Mouse (Mus musculus) cortical plate, adult 2 months (tissue): ENCODE data around the gene Vmn1r86. TPM values are rescaled to one million over a fixed set of nuclear protein-coding genes. Genes with fewer than 3 reads are reported as not detected.
"Not testable (repeated sequence)": the region's sequence is repeated elsewhere in the genome, so short reads cannot be mapped to it uniquely, and the experiment has no call there.

Experiments used
- H3K27ac ChIP-seq: fragments of 200-500 bp; 2 replicates; pipeline ENCODE4 v1.5.1; 2012; ENCODE audit warnings: low read length, control low read depth, inconsistent platforms; ENCODE audit not compliant: insufficient read depth
- H3K4me1 ChIP-seq: fragments of 200-500 bp; 2 replicates; pipeline ENCODE4 v1.6.1; 2011; ENCODE audit warnings: low read length; ENCODE audit not compliant: control insufficient read depth, insufficient read depth
- H3K4me3 ChIP-seq: fragments of 200-500 bp; 2 replicates; pipeline ENCODE4 v1.5.1; 2011; ENCODE audit warnings: mild to moderate bottlenecking, low read length, control low read depth; ENCODE audit not compliant: insufficient read depth
- CTCF ChIP-seq: fragments of 200-500 bp; IDR thresholded peaks from 2 replicates; pipeline ENCODE4 v1.5.1; 2011; ENCODE audit warnings: mild to moderate bottlenecking, control low read depth, low read length; ENCODE audit not compliant: insufficient read depth; ENCODE audit errors: extremely low read depth
- POLR2A ChIP-seq: fragments of 200-500 bp; IDR thresholded peaks from 2 replicates; pipeline ENCODE4 v1.6.1; 2011; ENCODE audit warnings: mild to moderate bottlenecking, low read length, control low read depth; ENCODE audit not compliant: insufficient read depth; ENCODE audit errors: extremely low read depth
- polyA plus RNA-seq: library from polyadenylated mRNA; depleted of rRNA; stranded (reverse); fragments of >200 nt; gene quantifications from 2 replicates; pipeline ENCODE4 v1.2.3, GENCODE M21; 2012; rRNA removed

Gene Vmn1r86
- polyA plus RNA-seq = not detected in 2 replicates

DNA sequence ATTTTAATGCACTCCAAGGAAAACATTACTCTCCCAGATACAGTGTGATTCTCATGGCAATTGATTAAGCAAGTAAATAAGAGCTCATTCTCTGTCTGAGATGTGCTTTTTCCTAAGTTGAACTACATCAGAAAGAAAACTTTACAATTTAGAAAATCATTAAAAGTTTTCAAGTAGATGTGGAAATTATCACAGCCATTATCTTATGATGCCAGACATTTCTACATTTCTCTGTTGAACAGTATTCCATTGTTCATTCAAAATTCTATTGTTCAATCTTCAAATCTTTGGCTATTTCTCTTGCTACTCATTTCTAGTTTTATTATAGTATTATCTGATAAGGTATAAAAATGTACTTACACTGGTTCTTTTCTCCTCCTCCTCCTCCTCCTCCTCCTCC is at the start of gene Vmn1r86:
Gene Vmn1r86, minus strand, starts transcription at position 101 of the 400 bp plus-strand sequence.
- TF ChIP-seq POLR2A = no peak
- TF ChIP-seq CTCF = no peak
- Histone ChIP-seq H3K27ac (no peak within 1 kb of the TSS), H3K4me1 (no peaks in the 10 kb centered on the region), H3K4me3 (no peak within 1 kb of the TSS)

DNA sequence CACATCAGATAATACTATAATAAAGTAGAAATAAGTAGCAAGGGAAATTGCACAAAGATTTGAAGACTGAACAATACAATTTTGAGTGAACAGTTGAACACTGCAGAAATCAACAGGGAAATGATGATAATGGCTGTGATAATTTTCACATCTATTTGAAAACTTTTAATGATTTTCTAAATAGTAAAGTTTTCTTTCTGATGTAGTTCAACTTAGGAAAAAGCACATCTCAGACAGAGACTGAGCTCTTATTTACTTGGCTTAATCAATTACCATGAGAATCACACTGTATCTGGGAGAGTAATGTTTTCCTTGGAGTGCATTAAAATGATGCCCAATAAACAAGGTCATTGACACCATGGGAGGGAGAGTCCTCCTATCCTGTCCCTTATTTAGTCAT is 39.6 kb upstream of the Vmn1r86 start, which contains the start of gene Vmn1r88:
Gene Vmn1r88, plus strand, starts transcription at position 301 of the 400 bp plus-strand sequence.
- Histone ChIP-seq H3K4me3 (no peak within 1 kb of the TSS), H3K4me1 (no peaks in the 10 kb centered on the region), H3K27ac (no peak within 1 kb of the TSS)
- no peak for TF ChIP-seq POLR2A

DNA sequence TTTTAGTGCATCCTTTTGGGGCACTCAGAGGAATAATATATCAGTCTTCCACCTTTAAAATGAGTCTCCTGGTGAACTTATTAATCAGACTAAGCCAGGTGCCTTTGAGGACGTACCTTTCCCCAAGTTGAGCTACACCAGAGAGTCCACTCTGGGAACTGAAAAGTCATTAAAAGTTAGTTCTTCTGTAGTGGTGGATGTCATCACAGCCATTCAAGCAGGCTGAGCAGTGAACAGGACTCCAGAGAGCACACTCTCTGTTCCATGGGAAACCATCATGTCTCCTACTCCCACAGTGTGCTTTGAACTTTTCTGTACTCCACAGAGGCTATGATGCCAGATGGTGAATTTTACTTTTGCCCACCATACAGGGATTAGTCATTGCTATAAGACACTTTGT is 20.3 kb upstream of the Vmn1r86 start, which contains the start of gene Vmn1r87:
Gene Vmn1r87, minus strand, starts transcription at position 101 of the 400 bp plus-strand sequence.
- no peak within 1 kb of the TSS for H3K4me3 ChIP-seq
- no peak for TF ChIP-seq CTCF
- TF ChIP-seq POLR2A = no peak
- no peaks in the 10 kb centered on the region for H3K4me1 ChIP-seq
- H3K27ac ChIP-seq = no peak within 1 kb of the TSS

DNA sequence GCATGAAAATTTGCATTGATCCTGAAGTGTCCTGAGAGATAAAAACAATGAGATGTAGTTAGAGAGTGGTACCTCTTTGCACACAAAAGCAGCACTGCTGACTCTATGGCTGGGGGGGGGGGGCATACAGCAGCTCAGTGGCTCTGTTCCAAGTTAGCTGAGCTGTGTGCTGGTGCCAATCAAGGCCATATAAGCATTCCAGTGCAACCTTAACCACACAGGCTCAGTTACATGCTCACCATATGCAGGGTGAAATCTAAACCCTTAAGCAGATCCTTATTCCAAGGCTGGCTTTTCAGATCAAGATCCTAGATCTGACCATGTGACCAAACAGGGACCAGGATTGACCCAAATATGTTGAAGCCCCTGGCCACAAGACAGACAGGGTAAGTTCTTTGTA is 17.6 kb upstream of the Vmn1r86 start:
- no peaks in the 10 kb centered on the region for H3K4me1 ChIP-seq
- H3K4me3 ChIP-seq = no peak overlapping the region
- H3K27ac ChIP-seq = no peak overlapping the region
- TF ChIP-seq CTCF (no peak), POLR2A (no peak)

DNA sequence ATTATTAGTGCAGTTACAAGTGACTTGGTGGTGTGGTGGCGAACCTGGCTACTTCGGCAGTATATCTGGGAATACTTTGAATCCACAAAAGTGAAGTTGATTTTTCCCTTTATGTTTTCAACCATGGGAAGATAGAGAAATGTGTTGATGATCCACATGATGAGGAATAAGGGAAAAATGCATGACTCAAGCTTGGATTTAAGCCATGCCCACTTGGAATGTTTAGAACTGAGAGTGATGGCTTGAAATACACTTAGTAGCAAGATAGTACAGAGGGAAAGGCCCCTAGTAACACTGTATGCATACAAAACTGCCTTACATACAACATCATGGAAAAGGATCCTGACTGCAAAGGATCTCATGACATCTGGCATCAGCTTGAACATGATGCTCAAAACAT is 12.1 kb upstream of the Vmn1r86 start:
- Histone ChIP-seq H3K4me1 (no peaks in the 10 kb centered on the region), H3K4me3 (no peak overlapping the region), H3K27ac (no peak overlapping the region)
- TF ChIP-seq POLR2A (no peak), CTCF (no peak)

DNA sequence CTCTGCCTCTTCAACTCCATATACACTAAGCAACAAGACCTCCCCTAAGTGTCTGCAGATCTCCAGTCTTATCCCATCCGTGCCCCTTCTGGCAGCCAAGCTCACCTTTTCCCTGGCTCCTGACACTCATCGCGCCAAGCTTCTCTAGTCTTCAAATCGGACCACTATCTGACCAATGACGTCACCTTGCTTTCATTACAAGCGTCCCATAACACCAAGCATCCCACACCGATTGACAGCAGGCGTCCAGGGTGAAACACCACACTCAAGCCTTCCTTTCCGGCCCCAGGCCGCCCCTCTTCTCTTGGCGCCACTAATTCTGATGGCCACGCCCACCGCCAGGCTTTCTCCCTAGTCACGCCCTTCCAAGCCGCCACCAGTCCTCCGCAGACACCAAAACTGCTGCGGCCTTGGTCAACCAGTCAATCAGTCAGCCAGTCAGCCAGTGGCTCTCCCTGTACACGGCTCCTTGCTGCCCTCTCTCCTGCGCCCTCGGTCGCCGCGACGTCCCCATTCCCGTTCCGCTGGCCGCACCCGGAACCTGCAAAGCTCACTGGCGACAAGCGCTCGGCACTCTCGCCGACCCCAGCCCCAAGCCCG is 3.9 kb upstream of the Vmn1r86 start:
- H3K4me3 ChIP-seq, H3K4me1 ChIP-seq, H3K27ac ChIP-seq: not testable (repeated sequence)

DNA sequence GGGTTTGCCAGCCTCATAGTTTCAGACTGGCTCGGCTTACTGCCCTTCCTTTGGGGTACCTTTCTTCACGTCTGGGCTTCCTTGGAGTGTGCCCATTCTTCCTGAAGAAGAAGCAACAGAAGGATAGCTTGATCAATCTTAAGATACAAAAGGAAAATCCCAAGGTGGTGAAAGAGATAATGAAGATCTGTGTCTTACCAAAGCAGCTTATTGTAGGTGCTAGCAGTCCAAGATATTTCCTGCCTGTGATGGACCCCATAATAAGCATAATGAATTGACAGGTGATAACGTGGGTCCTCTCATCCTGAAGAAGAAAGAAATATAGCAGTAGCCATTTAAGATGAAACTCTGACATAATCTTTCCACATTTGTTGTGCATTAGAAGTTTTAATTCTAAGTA is 24.6 kb downstream of the Vmn1r86 start, which contains the start of gene Vmn1r85:
Gene Vmn1r85, minus strand, starts transcription at position 101 of the 400 bp plus-strand sequence.
- Histone ChIP-seq H3K4me1 (no peaks in the 10 kb centered on the region), H3K27ac (no peak within 1 kb of the TSS), H3K4me3 (no peak within 1 kb of the TSS)
- TF ChIP-seq CTCF (no peak), POLR2A (no peak)

DNA sequence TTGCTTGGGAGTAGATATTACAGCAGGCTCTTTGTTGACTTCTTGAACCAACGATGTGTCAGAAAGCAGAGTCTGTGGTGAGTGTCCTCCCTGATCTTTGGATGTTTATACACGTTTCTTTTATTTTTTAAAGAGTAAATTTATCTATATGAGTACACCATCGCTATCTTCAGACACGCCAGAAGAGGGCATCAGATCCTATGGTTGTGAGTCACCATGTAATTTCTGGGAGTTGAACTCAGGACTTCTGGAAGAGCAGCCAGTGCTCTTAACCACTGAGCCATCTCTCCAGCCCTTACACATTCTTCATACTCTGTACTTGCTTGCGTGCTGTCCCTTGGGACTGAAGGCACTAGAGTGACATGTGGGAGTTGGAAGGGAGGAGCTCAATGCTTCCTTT is 47.4 kb downstream of the Vmn1r86 start:
- no peaks in the 10 kb centered on the region for H3K4me1 ChIP-seq
- TF ChIP-seq CTCF (no peak), POLR2A (no peak)
- H3K27ac ChIP-seq = no peak overlapping the region
- no peak overlapping the region for H3K4me3 ChIP-seq

DNA sequence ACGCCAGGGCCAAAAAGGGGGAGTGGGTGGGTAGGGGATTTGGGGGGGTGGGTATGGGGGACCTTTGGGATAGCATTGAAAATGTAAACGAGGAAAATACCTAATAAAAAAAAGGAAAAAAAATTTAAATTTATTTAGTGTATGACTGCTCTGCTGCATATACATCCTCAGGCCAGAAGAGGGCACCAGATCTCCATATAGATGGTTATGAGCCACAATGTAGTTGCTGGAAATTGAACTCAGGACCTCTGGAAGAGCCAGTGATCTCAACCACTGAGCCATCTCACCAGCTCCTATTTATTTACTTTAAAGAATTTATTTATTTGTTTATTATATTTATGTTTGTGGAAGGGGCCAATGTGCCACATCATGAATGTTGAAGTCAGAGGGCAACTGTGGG is 56.3 kb downstream of the Vmn1r86 start:
- H3K4me1 ChIP-seq, H3K4me3 ChIP-seq, H3K27ac ChIP-seq: not testable (repeated sequence)

DNA sequence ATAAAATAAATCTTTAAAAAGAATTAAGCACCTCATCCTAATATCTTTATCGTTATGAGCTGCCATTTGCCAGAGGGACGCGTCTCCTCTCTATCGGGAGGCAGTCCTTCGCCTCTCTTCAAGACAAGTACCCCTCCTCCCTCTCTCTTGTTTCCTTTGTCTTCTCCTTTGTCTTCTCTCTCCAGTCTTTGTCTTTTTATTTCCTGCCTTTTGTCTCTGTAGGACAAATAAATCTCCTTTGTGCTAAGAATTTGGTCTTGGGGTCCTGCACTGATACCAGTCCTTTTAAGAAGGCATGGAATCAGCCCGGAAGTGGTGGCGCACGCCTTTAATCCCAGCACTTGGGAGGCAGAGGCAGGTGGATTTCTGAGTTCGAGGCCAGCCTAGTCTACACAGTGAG is 60.2 kb downstream of the Vmn1r86 start:
- H3K4me1 ChIP-seq = no peaks in the 10 kb centered on the region
- TF ChIP-seq CTCF (no peak), POLR2A (no peak)
- no peak overlapping the region for H3K4me3 ChIP-seq
- H3K27ac ChIP-seq = no peak overlapping the region
